Mouse (Mus musculus) forebrain, postnatal 0 days (tissue): Measurements from ENCODE around the gene Rasal1. TPM values are rescaled to one million over a fixed set of nuclear protein-coding genes. Genes with fewer than 3 reads are reported as not detected.

Experiments
- ATAC-seq: fragments of 200-750 bp; cut with Nextera tagmentation; 2 replicates; pipeline ENCODE4 v1.8.0; 2017; ENCODE audit warnings: mild to moderate bottlenecking, moderate library complexity
- DNase-seq: peaks from one replicate; pipeline ENCODE4 v3.0.0-alpha.2; 2015
- H3K27ac ChIP-seq: fragments of 300-500 bp; sonication (generic); 2 replicates; pipeline ENCODE4 v1.5.1; 2014; ENCODE audit warnings: low read depth, mild to moderate bottlenecking, antibody characterized with exemption, low read length, moderate library complexity, mixed read lengths
- H3K27me3 ChIP-seq: fragments of 300-500 bp; sonication (generic); 2 replicates; pipeline ENCODE4 v1.6.1; 2014; ENCODE audit warnings: mild to moderate bottlenecking, low read length, mixed read lengths; ENCODE audit not compliant: insufficient read depth
- H3K36me3 ChIP-seq: fragments of 300-500 bp; sonication (generic); 2 replicates; pipeline ENCODE4 v1.6.1; 2014; ENCODE audit warnings: mild to moderate bottlenecking, moderate library complexity; ENCODE audit not compliant: insufficient read depth
- H3K4me1 ChIP-seq: fragments of 300-500 bp; sonication (generic); 2 replicates; pipeline ENCODE4 v1.6.1; 2014; ENCODE audit warnings: antibody characterized with exemption; ENCODE audit not compliant: insufficient read depth
- H3K4me2 ChIP-seq: fragments of 300-500 bp; sonication (generic); 2 replicates; pipeline ENCODE4 v1.6.1; 2014; ENCODE audit warnings: low read depth, mild to moderate bottlenecking, moderate library complexity
- H3K4me3 ChIP-seq: fragments of 300-500 bp; sonication (generic); 2 replicates; pipeline ENCODE4 v1.5.1; 2014; ENCODE audit warnings: low read depth, low read length, mixed read lengths
- H3K9ac ChIP-seq: fragments of 300-500 bp; sonication (generic); 2 replicates; pipeline ENCODE4 v1.6.1; 2014; ENCODE audit warnings: mild to moderate bottlenecking
- H3K9me3 ChIP-seq: fragments of 300-500 bp; sonication (generic); 2 replicates; pipeline ENCODE4 v1.6.1; 2016; ENCODE audit warnings: low read length
- CTCF ChIP-seq: sonication (generic); IDR thresholded peaks from 2 replicates; pipeline ENCODE4 v1.5.1; 2016; ENCODE audit warnings: antibody characterized with exemption, control low read depth, low read depth
- WGBS: fragments of 180-500 bp; shearing (Covaris S2); extraction: QIAGEN DNeasy Blood & Tissue Kit; methylation state at CpG from one replicate; pipeline ENCODE4 v1.1.7; 2014; 5-methylcytosine and 5-hydroxymethylcytosine counted together
- polyA plus RNA-seq: library from polyadenylated mRNA; unstranded; fragments of >200 nt; fragmentation: Nextera tagmentation; extraction: Ambion mirVana; gene quantifications from 2 replicates; pipeline ENCODE4 v1.2.1, GENCODE M21; 2015
- total RNA-seq: library from RNA; depleted of rRNA; stranded (reverse); fragments of >200 nt; gene quantifications from 2 replicates; pipeline ENCODE4 v1.2.3, GENCODE M21; 2014

Gene Rasal1
- total and polyA plus RNA-seq, 2 experiments from 2014 or later, result 20.0 to 36.8 TPM

GRCm38 (mm10) chr5:120673626-120674025 lies 25.0 kb downstream of the Rasal1 start:
- H3K9ac ChIP-seq, result no peak overlapping the region
- no peaks in the 10 kb centered on the region for H3K9me3 ChIP-seq
- H3K4me1 ChIP-seq, result no peaks in the 10 kb centered on the region
- peak; percentile 94 for TF ChIP-seq CTCF
- H3K36me3 ChIP-seq, result no peaks in the 10 kb centered on the region
- H3K27me3 ChIP-seq, result no peaks in the 10 kb centered on the region
- H3K4me2 ChIP-seq, result no peak overlapping the region
- WGBS, result 12% methylated on average over 12 of the region's 12 CpGs
- no peak overlapping the region for H3K27ac ChIP-seq
- peak; percentile 92 for DNase-seq
- H3K4me3 ChIP-seq, result no peak overlapping the region
- peak; percentile 60; the same call in 1 of the 2 replicates for ATAC-seq

- peak; percentile 36; the same call in 1 of the 2 replicates for ATAC-seq
- H3K9ac ChIP-seq, result no peak overlapping the region
- WGBS, result 22% methylated on average over 21 of the region's 21 CpGs
These were observed 25.9 kb downstream of the Rasal1 start for GRCm38 (mm10) chr5:120674229-120675145.

GRCm38 (mm10) chr5:120677516-120677915 lies 28.9 kb downstream of the Rasal1 start:
- no peaks in the 10 kb centered on the region for H3K27me3 ChIP-seq
- H3K4me1 ChIP-seq, result peaks cover 16% of the 10 kb centered on the region
- H3K9ac ChIP-seq, result no peak overlapping the region
- ATAC-seq (no peak), DNase-seq (no peak)
- H3K4me2 ChIP-seq, result no peak overlapping the region
- peaks cover 18% of the 10 kb centered on the region for H3K36me3 ChIP-seq
- H3K27ac ChIP-seq, result no peak overlapping the region
- H3K9me3 ChIP-seq, result no peaks in the 10 kb centered on the region
- WGBS, result 35% methylated on average over 2 of the region's 2 CpGs
- H3K4me3 ChIP-seq, result no peak overlapping the region
- no peak for TF ChIP-seq CTCF

More at GRCm38 (mm10) chr5:120674229-120675145, 25.9 kb downstream of the Rasal1 start:
- no peak for DNase-seq
- no peaks in the 10 kb centered on the region for H3K9me3 ChIP-seq
- H3K4me1 ChIP-seq, result peaks cover 3% of the 10 kb centered on the region; the same call in 1 of the 2 replicates
- H3K27ac ChIP-seq, result no peak overlapping the region
- no peak for TF ChIP-seq CTCF
- H3K27me3 ChIP-seq, result no peaks in the 10 kb centered on the region
- no peak overlapping the region for H3K4me2 ChIP-seq
- no peak overlapping the region for H3K4me3 ChIP-seq
- H3K36me3 ChIP-seq, result peaks cover 2% of the 10 kb centered on the region; the same call in 1 of the 2 replicates

GRCm38 (mm10) chr5:120679676-120680555 lies 31.3 kb downstream of the Rasal1 start:
- Histone ChIP-seq H3K9ac (peak overlapping the region; percentile 25; the same call in 1 of the 2 replicates), H3K36me3 (peaks cover 38% of the 10 kb centered on the region), H3K27ac (peak overlapping the region; percentile 86), H3K4me2 (peak overlapping the region; percentile 43), H3K9me3 (no peaks in the 10 kb centered on the region), H3K4me3 (0 out of 2 replicates have a peak overlapping the region, but pooled peaks have one; percentile 6), H3K27me3 (no peaks in the 10 kb centered on the region), H3K4me1 (peaks cover 16% of the 10 kb centered on the region)
- ATAC-seq (peak; percentile 93), DNase-seq (peak; percentile 98)
- TF ChIP-seq CTCF, result peak; percentile 72
- 4% methylated on average over 24 of the region's 24 CpGs for WGBS

GRCm38 (mm10) chr5:120680918-120681317 lies 32.3 kb downstream of the Rasal1 start:
- Histone ChIP-seq H3K4me1 (peaks cover 16% of the 10 kb centered on the region), H3K4me2 (no peak overlapping the region), H3K9me3 (no peaks in the 10 kb centered on the region), H3K36me3 (peaks cover 45% of the 10 kb centered on the region), H3K9ac (no peak overlapping the region), H3K27me3 (no peaks in the 10 kb centered on the region), H3K4me3 (no peak overlapping the region), H3K27ac (peak overlapping the region; percentile 86)
- DNase-seq, result peak; percentile 56
- ATAC-seq, result no peak
- 76% methylated on average over 18 of the region's 18 CpGs for WGBS
- no peak for TF ChIP-seq CTCF

DNA sequence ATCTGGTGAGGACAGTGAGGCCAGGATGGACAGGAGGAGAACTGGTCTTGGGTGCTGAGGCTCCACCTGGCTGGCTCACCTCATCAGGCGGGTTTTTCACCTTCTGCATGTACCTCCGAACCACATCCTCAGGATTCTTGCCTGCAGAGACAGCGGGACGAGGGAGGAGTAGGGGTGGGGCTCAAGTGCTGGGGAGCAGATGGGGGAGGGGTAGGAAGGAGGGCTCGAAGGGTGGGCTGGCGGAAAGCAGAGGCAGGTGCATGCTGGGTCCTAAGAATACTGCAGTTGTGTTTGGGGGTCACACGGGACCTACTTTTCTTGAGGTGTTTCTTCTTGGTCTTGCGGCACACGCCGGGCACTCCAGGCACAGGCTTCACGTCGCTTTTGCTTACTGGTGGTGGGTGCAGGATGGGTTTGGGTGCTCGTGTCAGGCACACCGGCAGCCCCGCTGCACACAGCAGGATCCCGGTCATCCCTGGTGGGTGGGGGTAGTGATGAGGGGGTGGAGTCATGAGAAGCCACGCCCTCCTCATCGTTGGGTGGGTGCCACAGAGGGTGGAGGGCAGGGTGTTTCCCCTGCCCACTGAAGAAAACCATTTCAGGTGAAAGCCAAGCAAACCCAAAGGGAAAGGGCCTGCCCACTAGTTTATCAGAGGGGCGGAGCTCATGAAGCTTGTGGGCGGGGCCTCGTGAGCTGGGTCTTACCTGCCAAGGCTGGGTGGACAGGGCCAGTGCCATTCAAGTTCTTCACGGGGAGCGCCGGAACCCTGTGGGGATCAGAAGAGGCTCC lies 34.6 kb downstream of the Rasal1 start:
- no peak for TF ChIP-seq CTCF
- WGBS, result 15% methylated on average over 24 of the region's 24 CpGs
- DNase-seq, result no peak

More for the DNA sequence above, 34.6 kb downstream of the Rasal1 start:
- Histone ChIP-seq H3K4me3 (no peak overlapping the region), H3K27me3 (no peaks in the 10 kb centered on the region), H3K9me3 (no peaks in the 10 kb centered on the region), H3K27ac (no peak overlapping the region), H3K4me1 (peaks cover 16% of the 10 kb centered on the region), H3K36me3 (peaks cover 65% of the 10 kb centered on the region), H3K9ac (no peak overlapping the region), H3K4me2 (no peak overlapping the region)
- no peak for ATAC-seq
